Mouse (Mus musculus): Measurements from ENCODE around the gene Npr2. TPM values are rescaled to one million over a fixed set of nuclear protein-coding genes. Genes with fewer than 3 reads are reported as not detected.
A peak's percentile ranks its signal among the peaks of the same experiment; 100 is the strongest.

Gene Npr2
- total and polyA plus RNA-seq, 2 experiments from 2014 or later: 9.1 to 28.2 TPM

- Histone ChIP-seq H3K9me3 (ENCODE audit: low read length) (no peaks in the 10 kb centered on the region), H3K27me3 (ENCODE audit: insufficient read depth, low read length) (no peaks in the 10 kb centered on the region), H3K36me3 (ENCODE audit: insufficient read depth) (peaks cover 49% of the 10 kb centered on the region), H3K9ac (no peak overlapping the region), H3K27ac (ENCODE audit: low read depth, low read length) (0 out of 2 replicates have a peak overlapping the region, but pooled peaks have one; percentile 40), H3K4me1 (ENCODE audit: insufficient read depth) (no peaks in the 10 kb centered on the region), H3K4me3 (ENCODE audit: low read depth, low read length) (no peak overlapping the region), H3K4me2 (ENCODE audit: low read depth) (no peak overlapping the region)
- no peak for TF ChIP-seq CTCF (IDR thresholded peaks at IDR 0.05; ENCODE audit: low read depth)
- DNase-seq (no peak), ATAC-seq (peak; percentile 64; the same call in 1 of the 2 replicates)
- 71% methylated on average over 5 of the region's 5 CpGs for WGBS
Observed at GRCm38 (mm10) chr4:43691026-43691425, 59.3 kb downstream of the Npr2 start.

GRCm38 (mm10) chr4:43693806-43694241 lies 62.1 kb downstream of the Npr2 start:
- Histone ChIP-seq H3K9ac (no peak overlapping the region), H3K4me1 (ENCODE audit: insufficient read depth) (no peaks in the 10 kb centered on the region), H3K9me3 (ENCODE audit: low read length) (no peaks in the 10 kb centered on the region), H3K27me3 (ENCODE audit: insufficient read depth, low read length) (no peaks in the 10 kb centered on the region), H3K4me3 (ENCODE audit: low read depth, low read length) (no peak overlapping the region), H3K27ac (ENCODE audit: low read depth, low read length) (no peak overlapping the region), H3K36me3 (ENCODE audit: insufficient read depth) (peaks cover 25% of the 10 kb centered on the region), H3K4me2 (ENCODE audit: low read depth) (no peak overlapping the region)
- ATAC-seq (no peak), DNase-seq (no peak)
- no peak for TF ChIP-seq CTCF (IDR thresholded peaks at IDR 0.05; ENCODE audit: low read depth)
- 83% methylated on average over 5 of the region's 5 CpGs for WGBS

- Histone ChIP-seq H3K9ac (no peak overlapping the region), H3K27ac (ENCODE audit: low read depth, low read length) (no peak overlapping the region), H3K4me2 (ENCODE audit: low read depth) (no peak overlapping the region), H3K4me3 (ENCODE audit: low read depth, low read length) (no peak overlapping the region), H3K4me1 (ENCODE audit: insufficient read depth) (no peaks in the 10 kb centered on the region), H3K36me3 (ENCODE audit: insufficient read depth) (peaks cover 17% of the 10 kb centered on the region; the same call in 1 of the 2 replicates), H3K9me3 (ENCODE audit: low read length) (no peaks in the 10 kb centered on the region), H3K27me3 (ENCODE audit: insufficient read depth, low read length) (no peaks in the 10 kb centered on the region)
- TF ChIP-seq CTCF (IDR thresholded peaks at IDR 0.05; ENCODE audit: low read depth): no peak
- WGBS: 86% methylated on average over 1 of the region's 1 CpGs
- DNase-seq: no peak
- no peak for ATAC-seq
Observed at GRCm38 (mm10) chr4:43694439-43695248, 62.9 kb downstream of the Npr2 start.

- no peak overlapping the region for H3K27ac ChIP-seq (ENCODE audit: low read depth, low read length)
- H3K4me3 ChIP-seq (ENCODE audit: low read depth, low read length): no peak overlapping the region
- no peaks in the 10 kb centered on the region for H3K9me3 ChIP-seq (ENCODE audit: low read length)
- no peak for TF ChIP-seq CTCF (IDR thresholded peaks at IDR 0.05; ENCODE audit: low read depth)
- H3K27me3 ChIP-seq (ENCODE audit: insufficient read depth, low read length): no peaks in the 10 kb centered on the region
- H3K9ac ChIP-seq: no peak overlapping the region
- no peak for DNase-seq
- WGBS: 25% methylated on average over 9 of the region's 9 CpGs
- peaks cover 10% of the 10 kb centered on the region; the same call in 1 of the 2 replicates for H3K36me3 ChIP-seq (ENCODE audit: insufficient read depth)
- peak; percentile 39; the same call in 1 of the 2 replicates for ATAC-seq
- H3K4me2 ChIP-seq (ENCODE audit: low read depth): no peak overlapping the region
- no peaks in the 10 kb centered on the region for H3K4me1 ChIP-seq (ENCODE audit: insufficient read depth)
Observed at GRCm38 (mm10) chr4:43695249-43695671, 63.5 kb downstream of the Npr2 start.

GRCm38 (mm10) chr4:43696561-43696960 lies 64.8 kb downstream of the Npr2 start:
- no peaks in the 10 kb centered on the region for H3K9me3 ChIP-seq (ENCODE audit: low read length)
- 68% methylated on average over 13 of the region's 13 CpGs for WGBS
- no peaks in the 10 kb centered on the region for H3K27me3 ChIP-seq (ENCODE audit: insufficient read depth, low read length)
- H3K4me2 ChIP-seq (ENCODE audit: low read depth): no peak overlapping the region
- DNase-seq (no peak), ATAC-seq (peak; percentile 25; the same call in 1 of the 2 replicates)
- no peak for TF ChIP-seq CTCF (IDR thresholded peaks at IDR 0.05; ENCODE audit: low read depth)
- H3K27ac ChIP-seq (ENCODE audit: low read depth, low read length): no peak overlapping the region
- H3K36me3 ChIP-seq (ENCODE audit: insufficient read depth): 0 out of 2 replicates have a peak, but pooled peaks cover 6% of the 10 kb centered on the region
- no peak overlapping the region for H3K9ac ChIP-seq
- H3K4me3 ChIP-seq (ENCODE audit: low read depth, low read length): no peak overlapping the region
- no peaks in the 10 kb centered on the region for H3K4me1 ChIP-seq (ENCODE audit: insufficient read depth)

DNA sequence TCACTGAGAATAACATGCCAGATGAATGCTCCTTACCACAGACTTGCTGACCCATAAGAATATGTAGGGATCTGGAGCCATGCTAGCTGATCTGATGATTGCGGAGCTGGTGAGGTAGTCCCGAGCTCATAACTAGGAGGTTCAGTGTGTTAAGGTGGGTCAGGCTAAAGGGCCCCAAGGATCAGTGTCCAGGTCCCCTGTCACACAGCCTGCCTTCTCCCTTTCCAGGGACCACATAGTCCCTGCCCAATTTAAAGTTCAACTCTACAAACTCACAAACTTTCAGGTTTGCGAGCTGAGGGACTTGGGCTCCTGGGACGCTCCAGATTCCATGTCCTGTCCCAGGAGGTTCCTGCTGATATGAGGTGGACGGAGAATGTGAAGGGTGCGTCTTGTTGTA lies 69.0 kb downstream of the Npr2 start, which contains the start of gene Olfr70:
TSS of gene Olfr70 (minus strand) at position 101 of the 400 bp plus-strand sequence.
- WGBS: 89% methylated on average over 6 of the region's 6 CpGs
- no peak within 1 kb of the TSS for H3K4me3 ChIP-seq (ENCODE audit: low read depth, low read length)
- no peaks in the 10 kb centered on the region for H3K36me3 ChIP-seq (ENCODE audit: insufficient read depth)
- no peak for ATAC-seq
- no peaks in the 10 kb centered on the region for H3K4me1 ChIP-seq (ENCODE audit: insufficient read depth)
- H3K4me2 ChIP-seq (ENCODE audit: low read depth): no peak within 1 kb of the TSS
- H3K27me3 ChIP-seq (ENCODE audit: insufficient read depth, low read length): no peaks in the 10 kb centered on the region
- no peaks in the 10 kb centered on the region for H3K9me3 ChIP-seq (ENCODE audit: low read length)
- TF ChIP-seq CTCF (IDR thresholded peaks at IDR 0.05; ENCODE audit: low read depth): no peak
- no peak within 1 kb of the TSS for H3K9ac ChIP-seq
- DNase-seq: no peak
- H3K27ac ChIP-seq (ENCODE audit: low read depth, low read length): no peak within 1 kb of the TSS

Small RNA genes lying within 50 kb of the gene (microRNA-seq; reads per million reads assigned to microRNA genes)
- gene Gm25262: 0 to 0.12 reads per million in 2 experiments

Other genes with a start within 250 kb of the Npr2 start
- 116 and 148 TPM in 2 replicates for gene Rusc2, start 250.0 kb upstream of the Npr2 start, total RNA-seq (2014; rRNA removed)
- 73.2 and 75.8 TPM in 2 replicates for gene Rusc2, start 250.0 kb upstream of the Npr2 start, polyA plus RNA-seq (2015; fragmentation: Nextera tagmentation; extraction: Ambion mirVana)
- 0.15 and 1.3 TPM in 2 replicates for gene Fam166b, start 202.8 kb upstream of the Npr2 start, total RNA-seq (2014; rRNA removed)
- 0.58 and 0.96 TPM in 2 replicates for gene Fam166b, start 202.8 kb upstream of the Npr2 start, polyA plus RNA-seq (2015; fragmentation: Nextera tagmentation; extraction: Ambion mirVana)
- 101 and 124 TPM in 2 replicates for gene Tesk1, start 190.0 kb upstream of the Npr2 start, total RNA-seq (2014; rRNA removed)
- 14.8 and 15.4 TPM in 2 replicates for gene Tesk1, start 190.0 kb upstream of the Npr2 start, polyA plus RNA-seq (2015; fragmentation: Nextera tagmentation; extraction: Ambion mirVana)
- 0.19 TPM in 1 of 2 replicates, not detected in the other for gene Cd72, start 177.3 kb upstream of the Npr2 start, total RNA-seq (2014; rRNA removed)
- gene Cd72, start 177.3 kb upstream of the Npr2 start, polyA plus RNA-seq (2015; fragmentation: Nextera tagmentation; extraction: Ambion mirVana): 3.2 and 4.6 TPM in 2 replicates
- gene Sit1, start 148.2 kb upstream of the Npr2 start, total RNA-seq (2014; rRNA removed): not detected in 2 replicates
- not detected in 2 replicates for gene Sit1, start 148.2 kb upstream of the Npr2 start, polyA plus RNA-seq (2015; fragmentation: Nextera tagmentation; extraction: Ambion mirVana)
- gene Ccdc107, start 139.0 kb upstream of the Npr2 start, total RNA-seq (2014; rRNA removed): 57.3 and 86.2 TPM in 2 replicates
- gene Ccdc107, start 139.0 kb upstream of the Npr2 start, polyA plus RNA-seq (2015; fragmentation: Nextera tagmentation; extraction: Ambion mirVana): 92.2 and 103 TPM in 2 replicates
- 2.9 and 4.5 TPM in 2 replicates for gene Arhgef39, start 132.2 kb upstream of the Npr2 start, total RNA-seq (2014; rRNA removed)
- 3.6 and 3.9 TPM in 2 replicates for gene Arhgef39, start 132.2 kb upstream of the Npr2 start, polyA plus RNA-seq (2015; fragmentation: Nextera tagmentation; extraction: Ambion mirVana)
- 0.14 and 0.31 TPM in 2 replicates for gene Car9, start 125.0 kb upstream of the Npr2 start, total RNA-seq (2014; rRNA removed)
- gene Car9, start 125.0 kb upstream of the Npr2 start, polyA plus RNA-seq (2015; fragmentation: Nextera tagmentation; extraction: Ambion mirVana): 0.65 and 0.70 TPM in 2 replicates
- 4.1 and 11.7 TPM in 2 replicates for gene Tpm2, start 108.2 kb upstream of the Npr2 start, total RNA-seq (2014; rRNA removed)
- 5.1 and 8.1 TPM in 2 replicates for gene Tpm2, start 108.2 kb upstream of the Npr2 start, polyA plus RNA-seq (2015; fragmentation: Nextera tagmentation; extraction: Ambion mirVana)
- 61.9 and 64.4 TPM in 2 replicates for gene Creb3, start 69.6 kb upstream of the Npr2 start, total RNA-seq (2014; rRNA removed)
- 84.0 and 87.2 TPM in 2 replicates for gene Creb3, start 69.6 kb upstream of the Npr2 start, polyA plus RNA-seq (2015; fragmentation: Nextera tagmentation; extraction: Ambion mirVana)
- 34.4 and 44.1 TPM in 2 replicates for gene Tln1, start 69.2 kb upstream of the Npr2 start, total RNA-seq (2014; rRNA removed)
- 66.2 and 80.4 TPM in 2 replicates for gene Tln1, start 69.2 kb upstream of the Npr2 start, polyA plus RNA-seq (2015; fragmentation: Nextera tagmentation; extraction: Ambion mirVana)
- 17.6 and 22.6 TPM in 2 replicates for gene Rgp1, start 53.2 kb upstream of the Npr2 start, total RNA-seq (2014; rRNA removed)
- gene Rgp1, start 53.2 kb upstream of the Npr2 start, polyA plus RNA-seq (2015; fragmentation: Nextera tagmentation; extraction: Ambion mirVana): 7.1 and 10.4 TPM in 2 replicates
- 31.6 and 37.7 TPM in 2 replicates for gene Gba2, start 53.1 kb upstream of the Npr2 start, total RNA-seq (2014; rRNA removed)
- gene Gba2, start 53.1 kb upstream of the Npr2 start, polyA plus RNA-seq (2015; fragmentation: Nextera tagmentation; extraction: Ambion mirVana): 45.4 and 45.5 TPM in 2 replicates
- not detected in 2 replicates for gene Msmp, start 47.4 kb upstream of the Npr2 start, total RNA-seq (2014; rRNA removed)
- 0.38 and 1.9 TPM in 2 replicates for gene Msmp, start 47.4 kb upstream of the Npr2 start, polyA plus RNA-seq (2015; fragmentation: Nextera tagmentation; extraction: Ambion mirVana)
- 5.8 and 6.1 TPM in 2 replicates for gene Spag8, start 21.7 kb downstream of the Npr2 start, total RNA-seq (2014; rRNA removed)
- gene Spag8, start 21.7 kb downstream of the Npr2 start, polyA plus RNA-seq (2015; fragmentation: Nextera tagmentation; extraction: Ambion mirVana): 6.0 and 9.1 TPM in 2 replicates
- gene Hint2, start 24.5 kb downstream of the Npr2 start, total RNA-seq (2014; rRNA removed): 53.6 and 61.9 TPM in 2 replicates
- gene Hint2, start 24.5 kb downstream of the Npr2 start, polyA plus RNA-seq (2015; fragmentation: Nextera tagmentation; extraction: Ambion mirVana): 80.0 and 101 TPM in 2 replicates
- gene Tmem8b, start 37.0 kb downstream of the Npr2 start, total RNA-seq (2014; rRNA removed): 21.3 and 27.4 TPM in 2 replicates
- 8.2 and 14.1 TPM in 2 replicates for gene Tmem8b, start 37.0 kb downstream of the Npr2 start, polyA plus RNA-seq (2015; fragmentation: Nextera tagmentation; extraction: Ambion mirVana)
- gene Fam221b, start 37.2 kb downstream of the Npr2 start, total RNA-seq (2014; rRNA removed): 0.08 TPM in 1 of 2 replicates, not detected in the other
- gene Fam221b, start 37.2 kb downstream of the Npr2 start, polyA plus RNA-seq (2015; fragmentation: Nextera tagmentation; extraction: Ambion mirVana): 1.6 TPM in 2 replicates
- not detected in 2 replicates for gene Olfr70, start 68.9 kb downstream of the Npr2 start, total RNA-seq (2014; rRNA removed)
- not detected in 2 replicates for gene Olfr70, start 68.9 kb downstream of the Npr2 start, polyA plus RNA-seq (2015; fragmentation: Nextera tagmentation; extraction: Ambion mirVana)
- not detected in 2 replicates for gene Olfr71, start 78.3 kb downstream of the Npr2 start, total RNA-seq (2014; rRNA removed)
- not detected in 2 replicates for gene Olfr71, start 78.3 kb downstream of the Npr2 start, polyA plus RNA-seq (2015; fragmentation: Nextera tagmentation; extraction: Ambion mirVana)
- 1.7 TPM in 1 of 2 replicates, not detected in the other for gene Hrct1, start 95.3 kb downstream of the Npr2 start, total RNA-seq (2014; rRNA removed)
- 0.75 and 1.0 TPM in 2 replicates for gene Hrct1, start 95.3 kb downstream of the Npr2 start, polyA plus RNA-seq (2015; fragmentation: Nextera tagmentation; extraction: Ambion mirVana)
- gene Spaar, start 98.1 kb downstream of the Npr2 start, total RNA-seq (2014; rRNA removed): 0.29 and 0.31 TPM in 2 replicates
- gene Spaar, start 98.1 kb downstream of the Npr2 start, polyA plus RNA-seq (2015; fragmentation: Nextera tagmentation; extraction: Ambion mirVana): 0.25 TPM in 2 replicates
- gene Olfr159, start 139.1 kb downstream of the Npr2 start, total RNA-seq (2014; rRNA removed): not detected in 2 replicates
- not detected in 2 replicates for gene Olfr159, start 139.1 kb downstream of the Npr2 start, polyA plus RNA-seq (2015; fragmentation: Nextera tagmentation; extraction: Ambion mirVana)
- not detected in 2 replicates for gene Olfr156, start 192.0 kb downstream of the Npr2 start, total RNA-seq (2014; rRNA removed)
- gene Olfr156, start 192.0 kb downstream of the Npr2 start, polyA plus RNA-seq (2015; fragmentation: Nextera tagmentation; extraction: Ambion mirVana): not detected in 2 replicates
- gene Olfr157, start 208.3 kb downstream of the Npr2 start, total RNA-seq (2014; rRNA removed): not detected in 2 replicates
- not detected in 2 replicates for gene Olfr157, start 208.3 kb downstream of the Npr2 start, polyA plus RNA-seq (2015; fragmentation: Nextera tagmentation; extraction: Ambion mirVana)
- gene Olfr155, start 219.6 kb downstream of the Npr2 start, total RNA-seq (2014; rRNA removed): not detected in 2 replicates
- gene Olfr155, start 219.6 kb downstream of the Npr2 start, polyA plus RNA-seq (2015; fragmentation: Nextera tagmentation; extraction: Ambion mirVana): not detected in 2 replicates
- gene Reck, start 243.6 kb downstream of the Npr2 start, total RNA-seq (2014; rRNA removed): 3.5 and 6.5 TPM in 2 replicates
- gene Reck, start 243.6 kb downstream of the Npr2 start, polyA plus RNA-seq (2015; fragmentation: Nextera tagmentation; extraction: Ambion mirVana): 2.2 and 2.8 TPM in 2 replicates

Measured in forebrain, postnatal 0 days (tissue).